Mouse (Mus musculus) spleen, adult 18-20 months (tissue): ENCODE data around the gene Vps53.

ENCODE experiments used
- DNase-seq, 2 experiments: peaks; one replicate each; pipeline ENCODE4 v3.0.0; 2022; ENCODE audit warnings: mixed read lengths in 2 of 2

Vps53 gene

DNA sequence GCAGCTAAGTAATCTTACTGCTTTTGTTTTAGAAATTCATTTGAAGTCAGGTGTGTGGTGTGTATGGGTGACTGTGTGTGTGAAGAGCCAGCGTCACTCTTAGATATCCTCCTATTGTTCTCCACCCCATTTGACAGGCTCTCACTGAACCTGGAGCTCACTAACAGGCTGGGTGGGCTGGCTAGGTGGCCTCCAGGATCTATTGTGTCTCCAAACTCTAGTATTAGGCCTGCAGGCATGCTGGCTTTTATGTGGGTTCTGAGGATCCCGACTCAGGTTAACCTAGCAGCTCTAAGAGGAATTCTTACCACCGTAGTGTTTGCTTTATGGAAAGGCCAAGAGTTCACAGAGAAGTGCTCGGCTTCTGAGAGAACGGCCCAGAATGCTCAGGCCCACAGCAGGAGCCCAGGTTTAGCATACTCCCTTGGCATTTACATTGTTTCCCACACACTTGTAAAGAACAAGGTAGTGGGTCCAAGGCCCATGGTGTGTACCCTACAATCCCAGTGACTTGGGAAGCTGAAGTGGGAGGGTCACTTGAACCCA, 128.4 kb downstream of the Vps53 start:
- DNase-seq = no peak

DNA sequence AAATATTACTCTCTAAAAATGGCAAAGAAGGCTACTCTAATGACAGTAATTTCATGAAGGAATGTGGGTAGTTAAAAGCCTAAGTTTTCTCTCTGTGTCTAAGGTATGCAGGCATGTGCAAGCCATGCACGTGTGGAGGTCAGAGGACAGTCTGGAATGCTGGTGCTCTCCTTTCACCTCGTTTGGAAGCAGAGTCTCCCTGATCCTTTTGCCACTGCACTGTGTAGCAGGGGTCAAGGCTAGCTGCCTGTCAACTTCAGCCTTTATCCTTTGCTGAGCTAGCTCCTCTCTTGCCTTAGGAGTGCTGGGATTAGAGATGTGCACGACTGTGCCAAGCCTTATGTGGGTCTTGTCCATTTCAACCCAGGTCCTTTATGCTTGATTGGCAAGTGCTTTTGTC, 128.9 kb downstream of the Vps53 start:
- no peak for DNase-seq

DNA sequence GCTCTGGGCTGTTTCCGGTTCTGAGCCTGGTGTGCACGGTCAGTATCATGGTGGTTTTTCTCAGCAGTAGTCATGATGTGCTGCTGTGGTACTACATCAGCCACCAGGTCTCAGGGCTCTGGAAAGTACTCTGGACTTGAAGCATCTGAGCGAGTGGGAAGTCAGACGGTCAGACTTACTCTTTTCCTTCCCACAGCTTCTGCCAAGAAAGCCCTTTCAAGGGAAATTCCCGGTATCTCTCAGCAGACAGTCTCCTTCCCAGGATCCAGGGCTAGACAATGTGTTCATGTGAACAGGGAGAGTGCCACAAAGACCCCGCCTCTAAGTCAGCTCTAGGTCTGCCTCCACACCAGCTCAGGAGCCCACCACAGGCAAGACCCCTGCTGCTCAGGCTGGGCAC, 134.1 kb downstream of the Vps53 start:
- no peak for DNase-seq

- no peak for DNase-seq
Observed at GRCm38 (mm10) chr11:76044468-76044867, 135.0 kb downstream of the Vps53 start.

- DNase-seq = no peak
Observed at GRCm38 (mm10) chr11:76042882-76043281, 136.6 kb downstream of the Vps53 start.

DNA sequence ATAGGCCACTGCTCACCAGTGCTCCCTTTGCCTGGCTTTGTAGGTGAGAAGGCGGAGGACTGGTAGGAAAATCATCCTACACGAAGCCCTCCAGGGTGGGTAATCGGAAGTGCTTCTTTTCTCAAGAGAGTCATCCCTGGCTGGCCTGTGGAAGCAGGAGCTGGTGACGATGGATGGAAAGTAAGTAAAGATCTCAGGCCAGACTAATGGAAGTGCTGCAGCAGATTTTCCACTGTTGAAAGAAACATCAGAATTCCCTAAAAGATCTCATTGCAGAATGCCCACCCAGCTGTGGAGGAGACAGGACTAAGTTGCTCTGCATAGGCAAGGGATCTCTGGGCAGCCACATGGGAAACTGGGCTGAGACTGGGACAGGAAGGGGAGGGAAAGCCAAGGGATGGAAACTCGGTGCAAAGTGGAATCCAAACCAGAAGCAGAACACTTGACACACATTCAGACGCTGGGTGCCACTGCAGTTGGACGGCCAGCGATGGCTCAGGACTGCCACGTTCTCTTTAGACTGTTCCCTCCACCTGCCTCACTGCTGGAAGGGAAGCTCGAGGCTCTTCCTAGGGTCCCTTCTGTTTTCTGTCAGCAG, 137.3 kb downstream of the Vps53 start:
- DNase-seq = no peak

GRCm38 (mm10) chr11:76040761-76041376, 138.6 kb downstream of the Vps53 start:
- no peak for DNase-seq

- DNase-seq = no peak
Observed at GRCm38 (mm10) chr11:76040106-76040505, 139.3 kb downstream of the Vps53 start.

GRCm38 (mm10) chr11:76039271-76040053, 140.0 kb downstream of the Vps53 start:
- DNase-seq = no peak

GRCm38 (mm10) chr11:76037581-76038294, 141.7 kb downstream of the Vps53 start:
- DNase-seq = no peak

GRCm38 (mm10) chr11:76035182-76035581, 144.3 kb downstream of the Vps53 start:
- DNase-seq = no peak

DNA sequence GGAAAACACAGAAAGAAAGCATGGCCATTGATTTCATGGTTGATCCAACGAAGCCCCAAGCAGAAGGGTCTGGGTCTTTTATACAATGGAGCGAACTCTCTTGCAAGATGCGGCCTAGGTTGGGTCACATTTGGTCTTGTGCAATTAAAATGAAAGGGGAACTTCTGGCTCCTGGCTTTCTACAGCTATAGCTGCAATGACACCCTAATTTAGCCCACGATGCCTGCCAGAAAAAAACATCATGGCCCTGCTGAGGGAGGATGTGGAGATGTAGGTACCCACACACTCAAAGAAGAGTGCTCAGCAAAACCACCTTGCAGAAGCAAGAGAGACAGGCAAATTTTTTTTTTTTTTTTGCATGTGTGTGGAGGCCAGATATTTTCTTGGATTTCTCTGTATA, 145.6 kb downstream of the Vps53 start:
- no peak for DNase-seq

DNA sequence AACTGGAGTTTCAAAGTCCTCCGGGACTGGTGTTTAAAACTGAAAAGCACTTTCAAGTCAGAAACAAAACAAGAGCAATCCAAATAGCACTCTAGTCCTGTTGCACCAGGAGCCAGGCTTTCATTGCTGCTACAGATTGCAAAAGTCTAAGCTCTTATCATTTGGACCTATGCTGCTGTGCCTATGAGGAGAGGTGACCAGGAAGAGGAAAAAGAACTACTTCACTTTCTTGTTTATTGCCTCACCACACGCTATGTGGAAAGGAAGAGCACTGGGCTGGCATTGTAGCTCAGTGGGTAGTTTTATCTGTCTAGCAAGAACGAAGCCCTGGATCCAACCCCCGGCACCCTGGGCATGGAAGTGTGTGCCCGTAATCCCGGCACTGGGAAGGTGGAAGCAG, 146.1 kb downstream of the Vps53 start:
- DNase-seq = no peak

- peak; percentile 14 to 16 for DNase-seq
Observed at GRCm38 (mm10) chr11:76028072-76028465, 151.4 kb downstream of the Vps53 start.

GRCm38 (mm10) chr11:76027139-76028071, 152.0 kb downstream of the Vps53 start, which contains the start of gene Rflnb:
Rflnb (minus strand) TSS chr11:76027782.
- peak; percentile 81 to 90 for DNase-seq

DNA sequence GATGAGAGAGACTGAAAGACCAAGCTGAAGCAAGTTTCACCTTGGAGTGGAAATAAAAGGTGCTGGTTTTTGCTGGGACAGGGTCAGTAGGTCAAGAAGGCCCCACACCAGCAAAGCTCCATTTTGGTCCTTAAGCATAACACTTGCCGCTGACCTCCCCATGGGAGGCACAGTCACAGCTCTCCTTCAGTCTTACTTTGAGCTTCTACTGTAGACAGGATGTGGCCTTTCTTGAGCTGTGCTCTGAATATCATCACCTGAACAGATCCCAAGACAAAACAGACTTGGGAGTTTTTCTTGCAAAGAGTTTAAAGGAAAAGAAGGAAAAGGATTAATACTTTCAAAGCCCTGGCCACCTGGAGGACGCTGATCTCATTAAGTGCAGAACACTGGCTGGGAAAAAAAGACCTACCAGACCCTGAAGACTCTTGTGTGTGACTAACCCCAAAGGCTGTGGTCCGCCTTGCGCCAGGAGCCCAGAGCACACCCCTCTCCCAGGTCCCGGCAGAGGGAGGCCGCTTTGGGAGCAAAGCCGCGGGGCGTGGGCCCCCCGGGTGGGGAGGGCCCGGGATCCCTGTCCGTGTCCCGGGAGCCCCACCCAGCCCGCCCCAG, 152.8 kb downstream of the Vps53 start:
- DNase-seq = peak in 1 of 2 experiments; percentile 20

GRCm38 (mm10) chr11:76025080-76025583, 154.3 kb downstream of the Vps53 start:
- no peak for DNase-seq

DNA sequence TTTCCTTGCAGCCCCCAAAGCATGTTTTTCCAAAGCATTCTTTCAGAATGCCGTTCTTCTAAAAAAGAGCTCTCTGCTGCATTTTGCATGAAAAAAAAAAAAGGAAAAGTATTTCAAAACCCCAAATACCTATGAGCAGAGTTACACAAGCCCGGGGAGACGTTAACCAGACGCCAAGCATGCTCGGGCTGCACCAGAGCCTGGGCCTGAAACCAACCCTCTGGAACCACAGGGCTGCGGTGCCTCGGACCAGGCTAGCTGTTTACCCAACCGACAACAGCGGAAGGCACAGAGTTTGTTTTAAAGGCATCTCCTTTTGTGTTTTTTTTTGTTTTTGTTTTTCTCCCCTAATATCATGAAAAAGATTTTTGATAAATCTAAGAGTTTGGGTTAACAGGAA, 158.5 kb downstream of the Vps53 start:
- DNase-seq = no peak

GRCm38 (mm10) chr11:76019879-76020278, 159.6 kb downstream of the Vps53 start:
- no peak for DNase-seq

- no peak for DNase-seq
Observed at GRCm38 (mm10) chr11:76015814-76016213, 163.6 kb downstream of the Vps53 start.

GRCm38 (mm10) chr11:76015251-76015650, 164.2 kb downstream of the Vps53 start:
- no peak for DNase-seq
